Mouse (Mus musculus) lung, adult 2 months (tissue): Measurements from ENCODE around the gene Zbtb20.

Experiments
- CTCF ChIP-seq: fragments of 200-500 bp; IDR thresholded peaks from 2 replicates; pipeline ENCODE4 v1.5.1; 2011; ENCODE audit warnings: mild to moderate bottlenecking, low read length, control low read depth; ENCODE audit not compliant: insufficient read depth
- POLR2A ChIP-seq: fragments of 200-500 bp; IDR thresholded peaks from 2 replicates; pipeline ENCODE4 v1.6.1; 2011; ENCODE audit warnings: low read depth, mild to moderate bottlenecking, control low read depth, low read length, borderline replicate concordance; ENCODE audit errors: extremely low read depth

GRCm38 (mm10) chr16:43506189-43506751 is 630.6 kb downstream of the Zbtb20 start:
- TF ChIP-seq CTCF = no peak
- TF ChIP-seq POLR2A = no peak
